Mouse (Mus musculus) embryonic facial prominence, embryonic 15.5 days (tissue): ENCODE measurements at regions not wholly inside any gene's neighbourhood (a gene's known extent, or its start where the extent isn't known, plus 50 kb on each side); places are given as distances from the start of the nearest gene placed in this dataset.

Source experiments
- ATAC-seq: fragments of 200-750 bp; cut with Nextera tagmentation; 2 replicates; pipeline ENCODE4 v1.8.0; 2017; ENCODE audit warnings: low read depth, moderate TSS enrichment; ENCODE audit not compliant: insufficient number of reproducible peaks, low FRiP score, low TSS enrichment
- H3K27ac ChIP-seq: fragments of 300-500 bp; sonication (generic); replicated peaks from 2 replicates; pipeline ENCODE4 v1.5.1; 2015; ENCODE audit warnings: mild to moderate bottlenecking, inconsistent platforms
- H3K27me3 ChIP-seq: fragments of 300-500 bp; sonication (generic); 2 replicates; pipeline ENCODE4 v1.6.1; 2015; ENCODE audit warnings: inconsistent platforms
- H3K36me3 ChIP-seq: fragments of 300-500 bp; sonication (generic); 2 replicates; pipeline ENCODE4 v1.6.1; 2015; ENCODE audit warnings: mild to moderate bottlenecking, inconsistent platforms
- H3K4me1 ChIP-seq: fragments of 300-500 bp; sonication (generic); 2 replicates; pipeline ENCODE4 v1.6.1; 2015; ENCODE audit warnings: inconsistent platforms
- H3K4me2 ChIP-seq: fragments of 300-500 bp; sonication (generic); replicated peaks from 2 replicates; pipeline ENCODE4 v1.6.1; 2015; ENCODE audit warnings: mild to moderate bottlenecking, inconsistent platforms
- H3K4me3 ChIP-seq: fragments of 300-500 bp; sonication (generic); replicated peaks from 2 replicates; pipeline ENCODE4 v1.5.1; 2015; ENCODE audit warnings: mild to moderate bottlenecking, inconsistent platforms
- H3K9ac ChIP-seq: fragments of 300-500 bp; sonication (generic); 2 replicates; pipeline ENCODE4 v1.6.1; 2015; ENCODE audit warnings: inconsistent platforms
- H3K9me3 ChIP-seq: fragments of 300-500 bp; sonication (generic); replicated peaks from 2 replicates; pipeline ENCODE4 v1.6.1; 2016; ENCODE audit warnings: inconsistent platforms
- WGBS: fragments of 180-500 bp; shearing (Covaris S2); methylation state at CpG from one replicate; pipeline ENCODE4 v1.1.7; 2015; 5-methylcytosine and 5-hydroxymethylcytosine counted together

DNA sequence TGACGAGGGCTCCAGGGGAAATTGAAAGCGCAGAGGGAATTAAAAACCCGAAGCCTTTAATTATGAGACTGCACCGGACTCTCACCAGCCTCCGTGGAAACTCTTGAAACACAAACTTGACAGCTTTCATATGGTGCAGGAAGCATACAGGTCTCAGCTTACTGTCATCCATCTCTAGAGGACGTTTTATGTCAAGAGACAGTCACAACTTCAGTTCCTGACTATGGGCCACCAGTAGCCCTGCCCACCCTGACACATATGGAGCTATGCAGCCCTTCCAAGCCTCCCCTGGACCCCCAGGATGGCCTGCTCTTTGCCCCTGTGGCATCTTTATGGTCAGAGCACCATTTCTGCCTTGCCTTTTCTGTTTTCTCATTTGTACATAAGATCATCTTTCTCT is 530.0 kb downstream of the Vrk1 start:
- Histone ChIP-seq H3K4me2 (no peak overlapping the region; the same call in 1 of the 2 replicates), H3K4me3 (no peak overlapping the region), H3K9ac (no peak overlapping the region), H3K4me1 (0 out of 2 replicates have a peak, but pooled peaks cover 9% of the 10 kb centered on the region), H3K36me3 (no peaks in the 10 kb centered on the region), H3K9me3 (no peaks in the 10 kb centered on the region), H3K27ac (no peak overlapping the region), H3K27me3 (no peaks in the 10 kb centered on the region)
- WGBS, result 21% methylated on average over 6 of the region's 6 CpGs
- no peak for ATAC-seq

- ATAC-seq, result no peak
- no peaks in the 10 kb centered on the region for H3K36me3 ChIP-seq
- 87% methylated on average over 9 of the region's 9 CpGs for WGBS
Measured at GRCm38 (mm10) chr12:106559566-106559965, 549.5 kb downstream of the Vrk1 start.

GRCm38 (mm10) chr12:106565263-106565681 is 555.2 kb downstream of the Vrk1 start:
- no peak overlapping the region for H3K4me2 ChIP-seq
- H3K9ac ChIP-seq, result no peak overlapping the region
- no peaks in the 10 kb centered on the region for H3K4me1 ChIP-seq
- no peak overlapping the region for H3K27ac ChIP-seq
- no peaks in the 10 kb centered on the region for H3K36me3 ChIP-seq
- no peaks in the 10 kb centered on the region for H3K9me3 ChIP-seq
- ATAC-seq, result no peak
- WGBS, result 24% methylated on average over 6 of the region's 6 CpGs
- H3K27me3 ChIP-seq, result no peaks in the 10 kb centered on the region
- no peak overlapping the region for H3K4me3 ChIP-seq

More at GRCm38 (mm10) chr12:106559566-106559965, 549.5 kb downstream of the Vrk1 start:
- Histone ChIP-seq H3K27ac (no peak overlapping the region), H3K27me3 (no peaks in the 10 kb centered on the region), H3K4me1 (no peaks in the 10 kb centered on the region), H3K9me3 (no peaks in the 10 kb centered on the region), H3K4me3 (no peak overlapping the region), H3K9ac (no peak overlapping the region), H3K4me2 (no peak overlapping the region)

GRCm38 (mm10) chr12:106566361-106566760 is 556.3 kb downstream of the Vrk1 start:
- Histone ChIP-seq H3K4me3 (no peak overlapping the region), H3K9me3 (no peaks in the 10 kb centered on the region), H3K4me1 (no peaks in the 10 kb centered on the region), H3K27me3 (no peaks in the 10 kb centered on the region), H3K4me2 (no peak overlapping the region), H3K27ac (no peak overlapping the region), H3K36me3 (no peaks in the 10 kb centered on the region), H3K9ac (no peak overlapping the region)
- 83% methylated on average over 4 of the region's 4 CpGs for WGBS
- no peak for ATAC-seq

DNA sequence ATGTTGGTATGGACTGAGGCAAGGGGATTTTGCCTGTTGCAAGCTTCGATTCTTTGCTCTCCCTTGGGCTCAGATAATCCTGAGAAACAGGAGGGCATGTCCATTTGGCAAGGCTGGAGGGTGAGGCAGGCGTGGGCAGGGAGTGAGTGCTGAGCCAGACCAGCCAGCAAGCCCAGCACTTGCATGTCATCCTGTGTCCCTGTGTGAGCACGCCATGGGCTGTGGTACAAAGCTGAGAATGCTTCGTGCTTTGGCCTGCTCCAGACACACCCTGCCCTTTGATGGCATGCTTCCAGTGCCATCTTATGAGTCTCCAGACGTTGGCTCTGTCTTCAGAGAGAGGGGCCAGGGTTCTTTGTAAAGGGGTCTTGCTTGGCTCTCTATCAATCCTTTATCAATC is 557.1 kb downstream of the Vrk1 start:
- Histone ChIP-seq H3K36me3 (no peaks in the 10 kb centered on the region), H3K9me3 (no peaks in the 10 kb centered on the region), H3K9ac (no peak overlapping the region), H3K4me3 (no peak overlapping the region), H3K4me2 (no peak overlapping the region), H3K27me3 (no peaks in the 10 kb centered on the region), H3K27ac (no peak overlapping the region), H3K4me1 (no peaks in the 10 kb centered on the region)
- 65% methylated on average over 5 of the region's 5 CpGs for WGBS
- no peak for ATAC-seq

- Histone ChIP-seq H3K27ac (no peak overlapping the region), H3K27me3 (no peaks in the 10 kb centered on the region), H3K36me3 (no peaks in the 10 kb centered on the region), H3K4me1 (no peaks in the 10 kb centered on the region), H3K4me3 (no peak overlapping the region), H3K9me3 (no peaks in the 10 kb centered on the region), H3K9ac (no peak overlapping the region), H3K4me2 (no peak overlapping the region)
- WGBS, result 64% methylated on average over 10 of the region's 10 CpGs
- no peak for ATAC-seq
Measured at GRCm38 (mm10) chr12:106568541-106569085, 558.6 kb downstream of the Vrk1 start.

DNA sequence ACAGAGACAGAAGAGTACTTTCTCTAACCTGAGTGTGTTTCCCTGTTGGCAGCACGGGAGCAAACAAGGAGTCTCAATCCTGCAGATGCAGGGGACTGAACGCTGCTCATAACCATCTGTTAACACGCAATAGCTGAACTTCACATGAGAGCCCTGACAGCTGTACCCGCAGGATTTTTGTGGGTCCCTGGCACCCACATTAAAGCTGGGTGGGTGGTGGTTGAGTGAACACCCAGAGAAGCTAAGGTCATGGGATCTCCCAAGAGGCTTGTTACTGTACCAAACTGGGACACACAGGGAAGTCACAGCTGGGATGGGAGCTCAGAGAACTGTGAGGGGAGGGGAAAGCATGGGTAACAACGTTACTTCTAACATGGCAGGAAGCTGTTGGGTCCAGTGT is 562.9 kb downstream of the Vrk1 start:
- no peak for ATAC-seq

GRCm38 (mm10) chr12:106582760-106583159 is 572.7 kb downstream of the Vrk1 start:
- ATAC-seq, result no peak
- 42% methylated on average over 9 of the region's 9 CpGs for WGBS

More for the DNA sequence above, 562.9 kb downstream of the Vrk1 start:
- Histone ChIP-seq H3K4me2 (no peak overlapping the region), H3K4me1 (no peaks in the 10 kb centered on the region), H3K27me3 (no peaks in the 10 kb centered on the region), H3K9me3 (no peaks in the 10 kb centered on the region), H3K4me3 (no peak overlapping the region), H3K9ac (no peak overlapping the region), H3K27ac (no peak overlapping the region), H3K36me3 (no peaks in the 10 kb centered on the region)
- 86% methylated on average over 5 of the region's 5 CpGs for WGBS

DNA sequence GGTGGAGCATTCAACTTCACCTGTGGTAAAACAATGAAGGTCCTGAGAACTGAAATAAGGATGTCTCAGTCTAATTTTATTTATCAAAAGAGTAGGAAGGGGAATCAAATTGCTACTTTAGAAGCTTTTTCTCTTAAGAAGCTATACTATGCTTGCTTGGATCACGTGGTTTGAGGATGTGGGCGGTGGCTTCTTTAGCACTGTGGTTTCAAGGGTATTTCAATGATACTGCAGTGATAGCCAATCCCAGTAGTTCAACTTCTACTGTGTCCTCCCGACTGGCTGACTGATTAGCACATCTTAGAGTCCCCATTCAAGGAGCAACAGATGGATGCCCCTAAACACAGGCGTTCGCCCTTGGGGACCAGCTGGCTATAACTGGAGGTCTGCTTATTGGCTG is 575.6 kb downstream of the Vrk1 start:
- WGBS, result 76% methylated on average over 5 of the region's 5 CpGs
- no peak overlapping the region for H3K4me3 ChIP-seq
- no peaks in the 10 kb centered on the region for H3K9me3 ChIP-seq
- H3K36me3 ChIP-seq, result no peaks in the 10 kb centered on the region
- no peak overlapping the region for H3K27ac ChIP-seq
- no peak for ATAC-seq
- no peaks in the 10 kb centered on the region for H3K27me3 ChIP-seq
- 0 out of 2 replicates have a peak, but pooled peaks cover 5% of the 10 kb centered on the region for H3K4me1 ChIP-seq
- no peak overlapping the region for H3K9ac ChIP-seq
- no peak overlapping the region for H3K4me2 ChIP-seq

More at GRCm38 (mm10) chr12:106582760-106583159, 572.7 kb downstream of the Vrk1 start:
- H3K27me3 ChIP-seq, result no peaks in the 10 kb centered on the region
- H3K36me3 ChIP-seq, result no peaks in the 10 kb centered on the region
- H3K27ac ChIP-seq, result no peak overlapping the region
- H3K4me1 ChIP-seq, result 0 out of 2 replicates have a peak, but pooled peaks cover 5% of the 10 kb centered on the region
- H3K9me3 ChIP-seq, result no peaks in the 10 kb centered on the region
- no peak overlapping the region for H3K9ac ChIP-seq
- no peak overlapping the region for H3K4me3 ChIP-seq
- H3K4me2 ChIP-seq, result no peak overlapping the region

DNA sequence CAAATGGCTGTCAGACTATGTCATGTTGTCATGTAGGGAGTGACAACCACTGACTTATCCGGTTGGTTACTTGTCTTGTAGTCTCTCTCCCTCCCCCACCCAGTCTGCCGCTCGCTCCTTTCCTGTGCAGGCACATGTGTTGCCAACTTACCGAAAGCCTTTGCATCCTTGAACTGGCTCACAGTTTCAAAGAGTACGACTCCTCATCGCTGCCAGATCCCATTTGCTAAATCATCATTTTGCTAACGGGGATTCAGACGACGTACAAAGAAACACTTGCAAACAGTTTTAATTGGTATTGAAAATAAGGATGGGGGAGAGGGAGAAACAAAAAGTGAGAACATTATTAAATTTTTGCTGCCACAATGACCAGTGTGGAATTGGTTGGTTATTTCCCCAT is 582.7 kb downstream of the Vrk1 start:
- Histone ChIP-seq H3K36me3 (no peaks in the 10 kb centered on the region), H3K9me3 (no peaks in the 10 kb centered on the region), H3K4me2 (no peak overlapping the region), H3K4me1 (no peaks in the 10 kb centered on the region), H3K9ac (no peak overlapping the region), H3K4me3 (no peak overlapping the region), H3K27ac (no peak overlapping the region), H3K27me3 (no peaks in the 10 kb centered on the region)
- WGBS, result 80% methylated on average over 9 of the region's 9 CpGs
- no peak for ATAC-seq

GRCm38 (mm10) chr12:106597636-106598035 is 587.6 kb downstream of the Vrk1 start:
- no peak overlapping the region for H3K4me3 ChIP-seq
- no peaks in the 10 kb centered on the region for H3K9me3 ChIP-seq
- 65% methylated on average over 12 of the region's 12 CpGs for WGBS
- H3K36me3 ChIP-seq, result no peaks in the 10 kb centered on the region
- H3K9ac ChIP-seq, result no peak overlapping the region
- no peak overlapping the region for H3K4me2 ChIP-seq
- no peak for ATAC-seq
- no peaks in the 10 kb centered on the region for H3K27me3 ChIP-seq
- H3K4me1 ChIP-seq, result no peaks in the 10 kb centered on the region
- no peak overlapping the region for H3K27ac ChIP-seq

GRCm38 (mm10) chr12:106607240-106607639 is 597.2 kb downstream of the Vrk1 start:
- H3K27me3 ChIP-seq, result no peaks in the 10 kb centered on the region
- ATAC-seq, result no peak

More at GRCm38 (mm10) chr12:106607240-106607639, 597.2 kb downstream of the Vrk1 start:
- H3K4me1 ChIP-seq, result no peaks in the 10 kb centered on the region
- no peak overlapping the region for H3K9ac ChIP-seq
- H3K36me3 ChIP-seq, result no peaks in the 10 kb centered on the region
- no peaks in the 10 kb centered on the region for H3K9me3 ChIP-seq
- H3K4me3 ChIP-seq, result no peak overlapping the region
- no peak overlapping the region for H3K4me2 ChIP-seq
- H3K27ac ChIP-seq, result no peak overlapping the region
